8 mouse cellular contexts compared by ENCODE assay signal in the genomic region with DNA sequence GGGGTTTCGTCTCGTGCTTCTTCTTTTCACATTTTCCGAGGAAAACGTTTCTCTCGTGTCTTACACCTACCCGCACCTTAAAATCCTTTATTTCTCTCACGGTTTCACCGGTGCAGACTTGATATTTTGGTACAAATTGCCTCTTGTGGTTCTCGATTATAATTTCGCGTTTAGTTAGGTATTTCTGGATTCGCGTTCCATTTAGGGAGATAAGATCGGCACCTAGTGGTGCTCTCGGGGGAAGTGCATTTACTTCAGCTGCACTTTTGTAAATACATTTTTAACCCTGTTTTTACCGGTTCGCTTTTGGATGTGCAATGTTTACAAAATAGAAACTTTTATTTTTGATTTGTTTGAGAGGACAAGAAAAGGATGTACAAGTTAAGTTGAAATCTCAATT. TPM values are rescaled to one million over a fixed set of nuclear protein-coding genes. Genes with fewer than 3 reads are reported as not detected.
DNase-seq lines count a peak whose midpoint lies in the region; ATAC-seq and TF ChIP-seq lines count a peak whose summit lies in the region.

No protein-coding gene starts in this region.

- no peak for ATAC-seq in lung, embryonic 14.5 days (ENCODE audit: insufficient read depth)
- ATAC-seq in embryonic facial prominence, embryonic 15.5 days (ENCODE audit: insufficient number of reproducible peaks, low FRiP score, low TSS enrichment, low read depth) = no peak
- ATAC-seq in limb, embryonic 15.5 days (ENCODE audit: insufficient number of reproducible peaks, low FRiP score, low TSS enrichment, low read depth) = no peak
- ATAC-seq in cerebellum, adult (ENCODE audit: insufficient number of reproducible peaks, low FRiP score, low TSS enrichment) = no peak

- TF ChIP-seq POLR2A in small intestine, adult 2 months (IDR thresholded peaks at IDR 0.05; ENCODE audit: low read depth, low read length) = no peak

- peaks cover 13% of the 10 kb centered on the region; the same call in 1 of the 2 replicates for H3K36me3 ChIP-seq in lung, embryonic 14.5 days (ENCODE audit: insufficient read depth)
- H3K36me3 ChIP-seq in embryonic facial prominence, embryonic 15.5 days = peaks cover 11% of the 10 kb centered on the region
- H3K36me3 ChIP-seq in limb, embryonic 15.5 days = peaks cover 7% of the 10 kb centered on the region
- peaks cover 5% of the 10 kb centered on the region for H3K36me3 ChIP-seq in small intestine, adult 2 months (ENCODE audit: control insufficient read depth, insufficient read depth, low read length)

- H3K27ac ChIP-seq in lung, embryonic 14.5 days (ENCODE audit: low read depth) = peak overlapping the region; percentile 99
- H3K27ac ChIP-seq in embryonic facial prominence, embryonic 15.5 days (replicated peaks) = peak overlapping the region; percentile 99
- H3K27ac ChIP-seq in limb, embryonic 15.5 days = peak overlapping the region; percentile 99
- H3K27ac ChIP-seq in small intestine, adult 2 months (ENCODE audit: insufficient read depth, low read depth, low read length) = peak overlapping the region; percentile 99

- peak overlapping the region; percentile 72 for H3K9ac ChIP-seq in lung, embryonic 14.5 days
- H3K9ac ChIP-seq in embryonic facial prominence, embryonic 15.5 days = peak overlapping the region; percentile 42; the same call in 1 of the 2 replicates
- no peak overlapping the region for H3K9ac ChIP-seq in limb, embryonic 15.5 days

- peak overlapping the region; percentile 65 for H3K4me3 ChIP-seq in lung, embryonic 14.5 days (ENCODE audit: low read depth, low read length)
- H3K4me3 ChIP-seq in embryonic facial prominence, embryonic 15.5 days (replicated peaks) = peak overlapping the region; percentile 73
- H3K4me3 ChIP-seq in limb, embryonic 15.5 days = peak overlapping the region; percentile 69
- peak overlapping the region; percentile 90 for H3K4me3 ChIP-seq in small intestine, adult 2 months (ENCODE audit: low read depth, low read length)

- H3K9me3 ChIP-seq in lung, embryonic 14.5 days (ENCODE audit: low read depth, low read length) = peaks cover 2% of the 10 kb centered on the region; the same call in 1 of the 2 replicates
- H3K9me3 ChIP-seq in embryonic facial prominence, embryonic 15.5 days (replicated peaks) = 0 out of 2 replicates have a peak, but pooled peaks cover 2% of the 10 kb centered on the region
- H3K9me3 ChIP-seq in limb, embryonic 15.5 days = no peaks in the 10 kb centered on the region

- 2% methylated on average over 17 of the region's 17 CpGs for WGBS in lung, embryonic 14.5 days
- WGBS in embryonic facial prominence, embryonic 15.5 days = 1% methylated on average over 17 of the region's 17 CpGs
- 2% methylated on average over 17 of the region's 17 CpGs for WGBS in limb, embryonic 15.5 days
- 2% methylated on average over 17 of the region's 17 CpGs for WGBS in small intestine, adult 2 months

- DNase-seq in lung, embryonic 14.5 days = peak; percentile 75
- DNase-seq in lung, postnatal 14 days = no peak
- DNase-seq in right cerebral cortex, adult 2 months (ENCODE audit: low spot score in 2 of 2) = no peak
- no peak for DNase-seq in kidney, postnatal 36 days

- H3K27me3 ChIP-seq in lung, embryonic 14.5 days (ENCODE audit: insufficient read depth, low read length) = no peaks in the 10 kb centered on the region
- H3K27me3 ChIP-seq in embryonic facial prominence, embryonic 15.5 days = no peaks in the 10 kb centered on the region
- H3K27me3 ChIP-seq in limb, embryonic 15.5 days = no peaks in the 10 kb centered on the region
- H3K27me3 ChIP-seq in small intestine, adult 2 months (ENCODE audit: control insufficient read depth, insufficient read depth, low read length) = no peaks in the 10 kb centered on the region

- H3K4me2 ChIP-seq in lung, embryonic 14.5 days = peak overlapping the region; percentile 55
- H3K4me2 ChIP-seq in embryonic facial prominence, embryonic 15.5 days (replicated peaks) = peak overlapping the region; percentile 43
- H3K4me2 ChIP-seq in limb, embryonic 15.5 days = peak overlapping the region; percentile 37

- TF ChIP-seq CTCF in lung, embryonic 14.5 days (IDR thresholded peaks at IDR 0.05; ENCODE audit: low read depth) = peak; percentile 33
- no peak for TF ChIP-seq CTCF in small intestine, adult 2 months (IDR thresholded peaks at IDR 0.05; ENCODE audit: extremely low read depth, insufficient read length, insufficient replicate concordance, low read depth, low read length)

- H3K4me1 ChIP-seq in lung, embryonic 14.5 days (ENCODE audit: insufficient read depth) = peaks cover 7% of the 10 kb centered on the region; the same call in 1 of the 2 replicates
- 0 out of 2 replicates have a peak, but pooled peaks cover 3% of the 10 kb centered on the region for H3K4me1 ChIP-seq in embryonic facial prominence, embryonic 15.5 days
- peaks cover 6% of the 10 kb centered on the region; the same call in 1 of the 2 replicates for H3K4me1 ChIP-seq in limb, embryonic 15.5 days
- H3K4me1 ChIP-seq in small intestine, adult 2 months (ENCODE audit: control insufficient read depth, insufficient read depth, insufficient read length, low read length) = peaks cover 11% of the 10 kb centered on the region; the same call in 1 of the 2 replicates

RNA-seq across cellular contexts. Expression of a gene that starts 13.3 kb away (rescaled TPM):
- polyA plus RNA-seq in lung, embryonic 14.5 days (2014; fragmentation: Nextera tagmentation; extraction: Ambion mirVana) = 48.3 and 56.1 TPM in 2 replicates
- polyA plus RNA-seq in embryonic facial prominence, embryonic 15.5 days (2015; fragmentation: Nextera tagmentation; extraction: Ambion mirVana) = 35.5 and 37.5 TPM in 2 replicates
- polyA plus RNA-seq in limb, embryonic 15.5 days (2015; fragmentation: Nextera tagmentation; extraction: Ambion mirVana) = 35.2 and 36.4 TPM in 2 replicates
- 9.4 and 19.0 TPM in 2 replicates for polyA plus RNA-seq in small intestine, adult 2 months (2012; rRNA removed)
